Mouse (Mus musculus) urinary bladder, adult 18-20 months (tissue): ENCODE results near the gene Jmjd1c.

Experiments used
- DNase-seq, 2 experiments: peaks; one replicate each; pipeline ENCODE4 v3.0.0; 2022; ENCODE audit warnings: low spot score in 2 of 2, mixed read lengths in 2 of 2

Jmjd1c gene

DNA sequence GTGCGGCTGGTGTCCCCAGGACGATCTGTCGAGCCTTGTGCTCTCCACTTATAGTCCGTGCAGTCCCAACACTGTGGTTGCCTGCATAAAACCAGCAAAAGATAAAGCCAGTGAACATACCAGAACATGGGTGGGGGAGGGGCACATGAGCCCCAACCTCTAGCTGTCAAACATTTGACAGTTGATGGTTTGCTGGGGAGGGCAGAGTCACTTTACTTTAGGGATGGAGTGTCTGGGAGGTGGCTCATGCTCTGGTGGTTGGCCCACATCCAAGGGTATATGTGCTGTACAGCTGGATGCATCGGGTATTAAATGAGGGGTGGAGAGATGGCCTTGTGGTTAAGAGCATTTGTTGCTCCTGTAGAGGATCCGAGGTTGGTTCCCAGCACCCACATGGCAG, 205.1 kb downstream of the Jmjd1c start:
- no peak for DNase-seq

DNA sequence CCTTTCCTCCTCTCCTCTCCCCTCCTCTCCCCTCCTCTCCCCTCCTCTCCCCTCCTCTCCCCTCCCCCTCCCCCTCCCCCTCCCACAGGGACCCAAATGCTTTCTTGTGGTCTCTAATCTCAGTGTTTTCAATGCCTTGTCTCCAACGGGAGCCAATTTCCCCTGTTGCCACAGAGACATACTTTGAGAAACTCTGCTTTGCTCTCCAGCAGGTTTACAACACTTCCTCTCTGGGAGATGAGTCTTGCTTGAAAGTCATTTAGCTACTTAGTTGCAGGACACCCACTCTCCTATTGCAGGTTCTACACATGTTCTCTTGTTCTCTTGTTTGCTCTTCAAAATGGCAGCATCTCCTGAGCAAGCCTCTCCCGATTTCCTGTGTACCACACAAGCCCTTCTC, 206.4 kb downstream of the Jmjd1c start:
- DNase-seq = no peak
